Mouse (Mus musculus) splenic B cell, adult 2 months (primary cell): ENCODE data around the gene Proca1.
"Not testable (repeated sequence)": the region's sequence is repeated elsewhere in the genome, so short reads cannot be mapped to it uniquely, and the experiment has no call there.

ENCODE experiments used
- DNase-seq: peaks from one replicate; pipeline ENCODE4 v3.0.0-alpha.2; 2011; ENCODE audit warnings: low read depth, low spot score
- H3K27me3 ChIP-seq: 2 replicates; pipeline ENCODE4 v1.6.1; 2012; ENCODE audit warnings: mild to moderate bottlenecking, low read length, moderate library complexity, mixed read lengths; ENCODE audit not compliant: control insufficient read depth, poor library complexity, insufficient read depth, severe bottlenecking
- H3K36me3 ChIP-seq: 2 replicates; pipeline ENCODE4 v1.6.1; 2012; ENCODE audit warnings: mild to moderate bottlenecking, low read length, moderate library complexity, mixed read lengths; ENCODE audit not compliant: control insufficient read depth, poor library complexity, insufficient read depth, severe bottlenecking

Proca1 gene

GRCm38 (mm10) chr11:78182961-78183844, 10.0 kb upstream of the Proca1 start, which contains the start of gene Rpl23a:
TSS of gene Rpl23a (minus strand) at chr11:78183584.
- peak; percentile 92 for DNase-seq
- Histone ChIP-seq H3K27me3 (no peaks in the 10 kb centered on the region), H3K36me3 (peaks cover 8% of the 10 kb centered on the region)

DNA sequence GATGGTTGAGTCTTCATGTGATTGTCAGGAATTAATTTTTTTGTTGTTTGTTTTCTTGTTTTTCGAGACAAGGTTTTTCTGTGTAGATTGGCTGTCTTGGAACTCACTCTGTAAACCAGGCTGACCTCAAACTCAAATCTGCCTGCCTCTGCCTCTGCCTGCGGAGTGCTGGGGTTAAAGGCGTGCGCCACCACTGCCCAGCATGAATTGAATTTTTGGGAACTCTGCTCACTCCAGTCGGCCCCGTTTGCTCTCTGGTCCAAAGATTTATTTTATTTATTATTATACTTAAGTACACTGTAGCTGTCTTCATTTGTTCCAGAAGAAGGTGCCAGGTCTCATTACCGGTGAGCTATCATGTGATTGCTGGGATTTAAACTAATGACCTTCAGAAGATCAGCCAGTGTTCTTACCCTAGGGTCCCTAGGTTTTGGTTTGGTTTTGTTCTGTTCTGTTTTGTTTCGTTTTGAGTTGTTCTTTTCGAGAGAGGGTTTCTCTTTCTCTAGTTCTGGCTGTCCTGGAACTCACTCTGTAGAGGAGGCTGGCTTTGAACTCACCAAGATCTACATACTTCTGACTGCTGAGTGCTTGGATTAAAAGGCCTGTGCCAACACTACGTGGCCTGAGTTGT, 9.2 kb upstream of the Proca1 start:
- H3K27me3 ChIP-seq = no peaks in the 10 kb centered on the region
- no peak for DNase-seq

GRCm38 (mm10) chr11:78184702-78185101, 8.5 kb upstream of the Proca1 start:
- not testable (repeated sequence) for H3K27me3 ChIP-seq, DNase-seq, H3K36me3 ChIP-seq

More for the DNA sequence above, 9.2 kb upstream of the Proca1 start:
- H3K36me3 ChIP-seq = peaks cover 8% of the 10 kb centered on the region

GRCm38 (mm10) chr11:78188331-78189233, 4.6 kb upstream of the Proca1 start, which contains the start of gene Rab34:
TSS of gene Rab34 (plus strand) at chr11:78188430.
- Histone ChIP-seq H3K36me3 (no peaks in the 10 kb centered on the region), H3K27me3 (no peaks in the 10 kb centered on the region)
- DNase-seq = no peak

DNA sequence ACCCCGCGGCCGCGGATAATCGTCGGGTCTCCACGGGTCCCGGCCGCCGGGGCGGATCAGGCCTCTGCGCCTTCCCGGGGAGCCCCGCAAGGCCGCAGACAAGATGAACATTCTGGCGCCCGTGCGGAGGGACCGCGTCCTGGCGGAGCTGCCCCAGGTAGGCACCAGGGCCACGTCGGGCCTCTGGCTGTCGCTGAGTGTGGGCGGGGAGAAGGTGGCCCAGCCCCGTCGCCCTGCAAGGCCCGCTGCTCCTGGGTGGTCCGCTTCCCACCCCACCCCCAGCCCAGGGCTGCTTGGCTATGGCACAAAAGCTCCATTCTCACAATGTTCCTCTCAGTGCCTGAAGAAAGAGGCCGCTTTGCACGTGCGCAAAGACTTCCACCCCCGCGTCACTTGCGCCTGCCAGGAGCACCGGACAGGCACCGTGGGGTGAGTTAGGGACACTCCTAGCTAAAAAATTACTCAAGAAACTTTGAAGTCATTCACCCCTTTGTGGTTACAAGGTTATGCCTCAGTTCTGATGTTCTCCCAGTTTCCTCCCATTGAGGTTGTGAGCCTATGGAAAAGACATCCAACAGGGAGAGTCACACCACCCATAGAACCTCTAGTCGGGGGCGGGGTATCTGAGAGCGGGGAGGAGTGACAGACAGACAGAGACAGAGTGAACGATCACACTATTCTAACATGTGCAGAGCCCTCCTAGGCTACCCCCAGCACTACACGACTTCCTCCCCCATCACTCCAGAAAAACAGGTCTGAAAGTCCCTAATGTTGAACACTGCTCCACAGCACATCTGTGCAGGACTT, 3.8 kb upstream of the Proca1 start:
- DNase-seq = peak; percentile 35
- H3K27me3 ChIP-seq = no peaks in the 10 kb centered on the region
- no peaks in the 10 kb centered on the region for H3K36me3 ChIP-seq

DNA sequence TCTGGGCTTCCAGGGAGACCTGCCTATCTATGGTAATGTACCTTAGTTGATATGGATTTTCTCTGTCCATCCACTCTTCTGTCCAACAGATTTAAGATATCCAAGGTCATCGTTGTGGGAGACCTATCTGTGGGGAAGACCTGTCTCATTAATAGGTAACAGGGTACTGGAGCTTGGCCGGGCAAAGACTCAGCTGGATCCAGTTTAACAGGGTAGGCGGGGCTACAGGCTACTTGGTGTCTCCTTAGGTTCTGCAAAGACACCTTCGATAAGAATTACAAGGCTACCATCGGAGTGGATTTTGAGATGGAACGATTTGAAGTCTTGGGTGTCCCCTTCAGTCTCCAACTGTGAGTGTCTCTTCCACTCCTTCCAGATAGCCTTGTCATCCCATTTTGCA, 3.2 kb upstream of the Proca1 start:
- H3K36me3 ChIP-seq = no peaks in the 10 kb centered on the region
- no peak for DNase-seq
- no peaks in the 10 kb centered on the region for H3K27me3 ChIP-seq

- H3K36me3 ChIP-seq = no peaks in the 10 kb centered on the region
- H3K27me3 ChIP-seq = no peaks in the 10 kb centered on the region
- DNase-seq = peak; percentile 74
Measured at GRCm38 (mm10) chr11:78194411-78195100, 1.4 kb downstream of the Proca1 start.

DNA sequence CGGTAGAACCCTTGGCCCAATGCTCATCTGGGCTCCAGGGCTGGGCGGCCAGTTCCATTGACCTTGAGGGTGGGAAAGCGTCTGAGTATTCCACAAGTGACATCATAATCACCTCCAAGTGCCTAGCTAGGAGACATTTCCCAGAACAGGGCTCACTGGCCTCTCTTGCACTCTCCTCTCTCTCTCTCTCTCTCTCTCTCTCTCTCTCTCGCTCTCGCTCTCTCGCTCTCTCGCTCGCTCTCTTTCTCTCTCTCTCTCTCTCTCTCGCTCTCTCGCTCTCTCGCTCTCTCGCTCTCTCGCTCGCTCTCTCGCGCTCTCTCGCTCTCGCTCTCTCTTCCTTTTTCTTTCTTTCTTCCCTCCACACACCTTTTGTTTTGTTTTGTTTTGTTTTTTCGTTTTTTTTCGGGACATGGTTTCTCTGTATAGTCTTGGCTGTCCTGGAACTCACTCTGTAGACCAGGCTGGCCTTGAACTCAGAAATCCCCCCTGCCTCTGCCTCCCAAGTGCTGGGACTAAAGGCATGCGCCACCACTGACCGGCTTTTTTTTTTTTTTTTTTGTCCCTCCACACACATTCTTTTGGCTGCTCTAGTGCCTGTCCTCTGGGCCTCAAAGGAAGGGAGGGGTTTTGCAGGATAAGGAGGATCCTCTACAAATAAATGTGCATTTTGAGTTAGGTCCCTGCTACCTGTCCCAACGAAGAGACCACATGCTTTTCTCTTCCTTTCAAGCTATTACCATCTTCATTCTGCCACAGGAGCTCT, 2.1 kb downstream of the Proca1 start:
- Histone ChIP-seq H3K27me3 (no peaks in the 10 kb centered on the region), H3K36me3 (no peaks in the 10 kb centered on the region)
- no peak for DNase-seq

GRCm38 (mm10) chr11:78202372-78202771, 9.2 kb downstream of the Proca1 start:
- DNase-seq = no peak
- Histone ChIP-seq H3K27me3 (no peaks in the 10 kb centered on the region), H3K36me3 (peaks cover 5% of the 10 kb centered on the region; the same call in 1 of the 2 replicates)

- peaks cover 12% of the 10 kb centered on the region for H3K36me3 ChIP-seq
- no peak for DNase-seq
- no peaks in the 10 kb centered on the region for H3K27me3 ChIP-seq
Measured at GRCm38 (mm10) chr11:78204287-78204686, 11.1 kb downstream of the Proca1 start.

- no peaks in the 10 kb centered on the region for H3K27me3 ChIP-seq
- no peak for DNase-seq
- H3K36me3 ChIP-seq = peaks cover 18% of the 10 kb centered on the region
Measured at GRCm38 (mm10) chr11:78205361-78206206, 12.4 kb downstream of the Proca1 start.

GRCm38 (mm10) chr11:78207190-78207589, 14.0 kb downstream of the Proca1 start:
- H3K36me3 ChIP-seq = peaks cover 18% of the 10 kb centered on the region
- H3K27me3 ChIP-seq = no peaks in the 10 kb centered on the region
- DNase-seq = no peak
